Mouse (Mus musculus) forebrain, embryonic 14.5 days (tissue): Measurements from ENCODE around the gene Gm15262. TPM values are rescaled to one million over a fixed set of nuclear protein-coding genes. Genes with fewer than 3 reads are reported as not detected.
"Not testable (repeated sequence)": the region's sequence is repeated elsewhere in the genome, so short reads cannot be mapped to it uniquely, and the experiment has no call there.

Experiments used
- ATAC-seq: fragments of 200-750 bp; cut with Nextera tagmentation; 2 replicates; pipeline ENCODE4 v1.8.0; 2017; ENCODE audit warnings: mild to moderate bottlenecking, moderate library complexity
- DNase-seq: peaks from one replicate; pipeline ENCODE4 v3.0.0-alpha.2; 2015; ENCODE audit warnings: low spot score
- H3K27ac ChIP-seq: fragments of 300-500 bp; sonication (generic); 2 replicates; pipeline ENCODE4 v1.5.1; 2014; ENCODE audit warnings: low read depth, mild to moderate bottlenecking, control low read depth, low read length, moderate library complexity
- H3K27me3 ChIP-seq: fragments of 300-500 bp; sonication (generic); replicated peaks from 2 replicates; pipeline ENCODE4 v1.6.1; 2014; ENCODE audit warnings: low read length, control low read depth, mixed read lengths; ENCODE audit not compliant: control insufficient read depth, insufficient read depth
- H3K36me3 ChIP-seq: fragments of 300-500 bp; sonication (generic); 2 replicates; pipeline ENCODE4 v1.6.1; 2014; ENCODE audit warnings: low read length, control low read depth; ENCODE audit not compliant: control insufficient read depth, insufficient read depth
- H3K4me1 ChIP-seq: fragments of 300-500 bp; sonication (generic); 2 replicates; pipeline ENCODE4 v1.6.1; 2014; ENCODE audit warnings: antibody characterized with exemption, low read length, control low read depth; ENCODE audit not compliant: control insufficient read depth, insufficient read depth
- H3K4me2 ChIP-seq: fragments of 300-500 bp; sonication (generic); 2 replicates; pipeline ENCODE4 v1.6.1; 2014; ENCODE audit warnings: mild to moderate bottlenecking, control low read depth, low read length
- H3K4me3 ChIP-seq: fragments of 300-500 bp; sonication (generic); 2 replicates; pipeline ENCODE4 v1.5.1; 2014; ENCODE audit warnings: low read depth, low read length, control low read depth
- H3K9ac ChIP-seq: fragments of 300-500 bp; sonication (generic); 2 replicates; pipeline ENCODE4 v1.6.1; 2014; ENCODE audit warnings: mild to moderate bottlenecking, low read length, control low read depth, moderate library complexity
- H3K9me3 ChIP-seq: fragments of 300-500 bp; sonication (generic); replicated peaks from 2 replicates; pipeline ENCODE4 v1.6.1; 2016; ENCODE audit warnings: low read length, control low read depth, mixed read lengths; ENCODE audit not compliant: control insufficient read depth
- WGBS: fragments of 180-500 bp; shearing (Covaris S2); extraction: QIAGEN DNeasy Blood & Tissue Kit; methylation state at CpG from one replicate; pipeline ENCODE4 v1.1.7; 2014; 5-methylcytosine and 5-hydroxymethylcytosine counted together
- polyA plus RNA-seq: library from polyadenylated mRNA; unstranded; fragments of >200 nt; fragmentation: Nextera tagmentation; extraction: Ambion mirVana; gene quantifications from 2 replicates; pipeline ENCODE4 v1.2.1, GENCODE M21; 2014

Gene Gm15262
- polyA plus RNA-seq = not detected in 2 replicates

GRCm38 (mm10) chrX:161287156-161287555 is at the start of gene Gm15262:
Gene Gm15262 (plus strand): TSS chrX:161287456.
- not testable (repeated sequence) for H3K27ac ChIP-seq, H3K9ac ChIP-seq, ATAC-seq, H3K27me3 ChIP-seq, H3K36me3 ChIP-seq, H3K4me3 ChIP-seq, H3K9me3 ChIP-seq, H3K4me1 ChIP-seq, DNase-seq, H3K4me2 ChIP-seq
- 77% methylated on average over 2 of the region's 2 CpGs for WGBS

- no peaks in the 10 kb centered on the region for H3K36me3 ChIP-seq
- ATAC-seq = no peak
- no peak overlapping the region for H3K4me3 ChIP-seq
- 77% methylated on average over 1 of the region's 1 CpGs for WGBS
- no peaks in the 10 kb centered on the region for H3K9me3 ChIP-seq
- no peak for DNase-seq
- no peak overlapping the region for H3K27ac ChIP-seq
- H3K4me1 ChIP-seq = no peaks in the 10 kb centered on the region
- H3K9ac ChIP-seq = no peak overlapping the region
- no peaks in the 10 kb centered on the region for H3K27me3 ChIP-seq
- H3K4me2 ChIP-seq = no peak overlapping the region
These were observed 20.9 kb downstream of the Gm15262 start for GRCm38 (mm10) chrX:161308131-161308530.

- DNase-seq (peak; percentile 1), ATAC-seq (no peak)
- H3K4me3 ChIP-seq = no peak overlapping the region
- no peaks in the 10 kb centered on the region for H3K4me1 ChIP-seq
- no peaks in the 10 kb centered on the region for H3K36me3 ChIP-seq
- no peaks in the 10 kb centered on the region for H3K27me3 ChIP-seq
- H3K4me2 ChIP-seq = no peak overlapping the region
- no peak overlapping the region for H3K9ac ChIP-seq
- H3K27ac ChIP-seq = no peak overlapping the region
- no peaks in the 10 kb centered on the region for H3K9me3 ChIP-seq
These were observed 29.2 kb downstream of the Gm15262 start for GRCm38 (mm10) chrX:161316443-161316842.

GRCm38 (mm10) chrX:161370927-161371326 is 83.7 kb downstream of the Gm15262 start:
- no peak overlapping the region for H3K9ac ChIP-seq
- no peaks in the 10 kb centered on the region for H3K4me1 ChIP-seq
- DNase-seq = peak; percentile 10
- no peaks in the 10 kb centered on the region for H3K9me3 ChIP-seq
- H3K27ac ChIP-seq = no peak overlapping the region
- no peaks in the 10 kb centered on the region for H3K27me3 ChIP-seq
- ATAC-seq = no peak
- H3K4me3 ChIP-seq = no peak overlapping the region
- H3K36me3 ChIP-seq = no peaks in the 10 kb centered on the region
- H3K4me2 ChIP-seq = no peak overlapping the region
- 47% methylated on average over 11 of the region's 11 CpGs for WGBS

GRCm38 (mm10) chrX:161371461-161371860 is 84.2 kb downstream of the Gm15262 start:
- Histone ChIP-seq H3K4me2 (no peak overlapping the region), H3K27me3 (no peaks in the 10 kb centered on the region), H3K9ac (no peak overlapping the region), H3K4me1 (no peaks in the 10 kb centered on the region), H3K27ac (no peak overlapping the region), H3K9me3 (no peaks in the 10 kb centered on the region), H3K4me3 (no peak overlapping the region), H3K36me3 (no peaks in the 10 kb centered on the region)
- ATAC-seq (no peak), DNase-seq (no peak)
- 64% methylated on average over 3 of the region's 3 CpGs for WGBS

GRCm38 (mm10) chrX:161375568-161375967 is 88.3 kb downstream of the Gm15262 start:
- WGBS = 57% methylated on average over 1 of the region's 1 CpGs
- Histone ChIP-seq H3K27me3 (no peaks in the 10 kb centered on the region), H3K36me3 (no peaks in the 10 kb centered on the region), H3K9ac (no peak overlapping the region), H3K4me2 (no peak overlapping the region), H3K4me1 (no peaks in the 10 kb centered on the region), H3K4me3 (no peak overlapping the region), H3K27ac (no peak overlapping the region), H3K9me3 (no peaks in the 10 kb centered on the region)
- peak; percentile 6 for DNase-seq
- ATAC-seq = no peak

- H3K36me3 ChIP-seq = no peaks in the 10 kb centered on the region
- H3K4me3 ChIP-seq = no peak overlapping the region
- no peak overlapping the region for H3K9ac ChIP-seq
- no peaks in the 10 kb centered on the region for H3K9me3 ChIP-seq
- H3K4me1 ChIP-seq = no peaks in the 10 kb centered on the region
- H3K27ac ChIP-seq = no peak overlapping the region
- WGBS = 44% methylated on average over 8 of the region's 8 CpGs
- ATAC-seq (no peak), DNase-seq (peak; percentile 20)
- no peak overlapping the region for H3K4me2 ChIP-seq
- no peaks in the 10 kb centered on the region for H3K27me3 ChIP-seq
These were observed 98.5 kb downstream of the Gm15262 start for GRCm38 (mm10) chrX:161385791-161386190.

- no peak overlapping the region for H3K4me3 ChIP-seq
- no peaks in the 10 kb centered on the region for H3K4me1 ChIP-seq
- ATAC-seq (no peak), DNase-seq (no peak)
- 90% methylated on average over 4 of the region's 4 CpGs for WGBS
- H3K27ac ChIP-seq = no peak overlapping the region
- H3K9ac ChIP-seq = no peak overlapping the region
- no peaks in the 10 kb centered on the region for H3K9me3 ChIP-seq
- no peak overlapping the region for H3K4me2 ChIP-seq
- H3K27me3 ChIP-seq = no peaks in the 10 kb centered on the region
- H3K36me3 ChIP-seq = no peaks in the 10 kb centered on the region
These were observed 100.7 kb downstream of the Gm15262 start for GRCm38 (mm10) chrX:161387942-161388341.

GRCm38 (mm10) chrX:161399110-161399509 is 111.9 kb downstream of the Gm15262 start:
- WGBS = 31% methylated on average over 11 of the region's 11 CpGs
- DNase-seq = peak; percentile 80
- Histone ChIP-seq H3K9ac (no peak overlapping the region), H3K36me3 (no peaks in the 10 kb centered on the region), H3K4me3 (no peak overlapping the region), H3K9me3 (no peaks in the 10 kb centered on the region), H3K27me3 (no peaks in the 10 kb centered on the region), H3K4me2 (no peak overlapping the region), H3K4me1 (no peaks in the 10 kb centered on the region), H3K27ac (no peak overlapping the region)
- ATAC-seq = no peak
